Mouse (Mus musculus) CD4-positive, CD25-positive, alpha-beta regulatory T cell, adult 4 months (primary cell): ENCODE measurements around the gene Kirrel. TPM values are rescaled to one million over a fixed set of nuclear protein-coding genes. Genes with fewer than 3 reads are reported as not detected.
"Not testable (repeated sequence)": the region's sequence is repeated elsewhere in the genome, so short reads cannot be mapped to it uniquely, and the experiment has no call there.

ENCODE experiments used
- ATAC-seq: one replicate; pipeline ENCODE4 v1.8.0; 2017
- polyA plus RNA-seq, 2 experiments: library from polyadenylated mRNA; unstranded; fragments of 100-300 nt; shearing (Covaris generic); gene quantifications; one replicate each; pipeline ENCODE4 v1.2.1; 2017

Gene Kirrel
- polyA plus RNA-seq, 2 experiments from 2014 or later = not detected

DNA sequence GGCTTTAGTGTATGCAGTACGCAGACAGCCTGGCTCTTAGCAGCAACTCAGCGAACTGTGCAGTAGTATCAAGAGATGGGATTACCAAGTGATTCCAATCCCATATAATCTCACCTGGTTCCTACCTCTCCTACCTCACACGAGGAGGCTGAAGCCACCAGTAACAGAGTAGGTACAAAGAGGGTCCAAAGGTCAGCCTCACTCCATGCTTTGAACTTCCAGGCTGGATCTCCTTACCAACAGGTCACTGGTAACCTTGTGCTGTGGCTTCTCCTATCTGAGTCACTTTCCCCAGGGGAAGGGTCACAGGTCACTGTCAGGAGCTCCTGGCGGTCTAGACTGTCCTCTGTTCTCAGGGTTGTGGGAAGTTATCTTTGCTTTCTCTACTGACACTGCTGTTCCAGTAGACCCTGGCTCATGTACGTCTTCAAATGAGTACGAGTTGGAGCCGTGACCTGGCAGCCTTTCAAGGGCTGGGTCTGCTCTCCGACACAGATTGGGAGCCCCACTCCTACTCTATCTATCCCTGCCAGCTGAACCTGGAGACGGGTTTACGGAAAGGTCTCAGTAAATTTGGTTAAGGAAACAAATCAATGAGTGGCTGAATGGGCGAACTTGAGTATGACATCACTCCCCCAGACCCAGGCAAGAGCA, 42.7 kb downstream of the Kirrel start:
- ATAC-seq = no peak

DNA sequence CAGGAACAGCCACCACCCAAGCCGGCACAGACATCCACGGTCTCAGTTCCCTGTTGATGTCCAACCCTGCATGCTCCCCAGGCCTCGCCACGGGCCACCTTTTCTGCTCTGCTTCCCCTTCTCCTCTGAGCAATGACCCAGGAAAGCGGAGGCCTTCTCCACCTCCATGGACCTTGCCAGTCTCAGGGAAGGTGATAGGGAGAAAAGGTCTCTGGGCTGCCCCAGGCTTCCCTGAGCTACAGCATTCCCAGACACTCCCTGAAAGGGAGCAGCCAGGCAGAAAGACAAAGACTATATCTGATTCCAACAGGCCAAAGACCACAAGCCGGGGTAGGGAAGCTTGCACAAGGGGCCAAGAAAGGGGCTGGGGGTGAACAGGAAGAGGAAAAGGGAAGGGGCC, 43.6 kb downstream of the Kirrel start:
- no peak for ATAC-seq

- no peak for ATAC-seq
Observed at GRCm38 (mm10) chr3:87123795-87124194, 50.8 kb downstream of the Kirrel start.

DNA sequence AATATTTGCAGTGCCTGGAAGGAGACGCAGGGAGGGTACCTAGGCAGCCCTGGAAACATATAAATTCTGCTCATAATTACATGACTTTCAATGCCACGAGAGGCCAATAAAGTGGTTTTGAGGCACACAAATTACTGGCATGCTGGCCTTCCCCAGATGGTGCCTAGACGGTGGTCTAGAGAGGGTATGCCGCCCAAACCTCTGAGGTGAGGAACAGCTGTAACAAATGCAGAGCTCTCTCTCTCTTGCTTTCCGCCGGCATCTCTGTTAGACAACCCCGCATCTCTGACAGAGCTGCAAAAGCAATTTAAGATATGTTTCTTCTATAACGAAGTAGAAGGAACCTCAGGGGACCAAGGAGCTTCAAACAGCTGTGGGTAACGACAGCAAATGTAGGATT, 56.3 kb downstream of the Kirrel start:
- ATAC-seq = no peak

GRCm38 (mm10) chr3:87117632-87118031, 56.9 kb downstream of the Kirrel start:
- ATAC-seq = no peak

GRCm38 (mm10) chr3:87115726-87116540, 58.6 kb downstream of the Kirrel start:
- no peak for ATAC-seq

DNA sequence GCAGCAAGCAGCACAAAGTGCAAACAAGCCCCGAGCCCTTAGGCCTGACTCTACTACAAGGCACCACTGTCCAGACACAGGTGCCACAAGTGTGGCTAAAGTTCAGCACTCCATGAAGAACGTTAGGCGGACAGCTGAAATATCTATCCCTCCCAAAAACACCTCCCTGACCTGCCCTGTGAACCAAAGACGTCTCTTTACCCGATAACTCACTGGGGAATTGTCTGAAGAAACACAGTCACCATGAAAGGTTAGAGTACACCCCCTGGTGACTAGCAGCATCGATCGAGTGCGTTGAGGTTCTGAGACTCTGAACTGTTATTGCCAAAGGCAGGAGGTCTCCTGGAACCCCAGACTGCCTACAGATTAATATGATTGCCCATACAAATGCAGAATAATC, 59.3 kb downstream of the Kirrel start:
- no peak for ATAC-seq

GRCm38 (mm10) chr3:87114801-87115200, 59.7 kb downstream of the Kirrel start:
- no peak for ATAC-seq

DNA sequence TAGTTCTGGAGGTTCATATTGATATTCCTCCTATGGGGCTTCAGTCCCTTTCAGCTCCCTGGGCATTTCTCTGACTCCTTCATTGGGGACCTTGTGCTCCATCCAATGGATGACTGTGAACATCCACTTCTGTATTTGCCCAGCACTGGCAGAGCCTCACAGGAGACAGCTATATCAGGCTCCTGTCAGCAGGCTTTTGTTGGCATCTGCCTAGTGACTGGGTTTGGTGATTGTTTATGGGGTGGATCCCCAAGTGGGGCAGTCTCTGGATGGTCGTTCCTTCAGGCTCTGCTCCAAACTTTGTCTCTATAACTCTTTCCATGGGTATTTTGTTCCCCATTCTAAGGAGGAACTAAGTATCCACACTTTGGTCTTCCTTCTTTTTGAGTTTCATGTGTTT, 60.7 kb downstream of the Kirrel start:
- not testable (repeated sequence) for ATAC-seq

DNA sequence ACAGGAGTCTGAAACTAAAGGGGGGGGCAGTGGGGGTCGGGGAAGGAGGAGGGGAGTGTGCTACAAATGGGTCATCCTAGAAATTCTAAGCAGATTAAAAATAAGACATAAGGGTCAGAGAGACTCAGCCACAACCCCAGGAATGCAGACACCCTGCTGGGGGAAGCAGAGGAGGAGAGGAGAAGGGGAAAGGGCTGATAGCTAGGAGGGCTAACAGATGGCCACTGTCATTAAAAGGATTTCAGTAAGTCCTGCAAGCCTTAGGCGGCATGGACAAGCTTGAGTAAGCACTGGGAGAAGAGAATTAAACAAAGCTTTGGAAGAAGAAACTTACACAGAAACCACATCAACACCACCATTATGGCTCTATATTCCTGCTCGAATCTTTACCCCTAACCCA, 62.3 kb downstream of the Kirrel start:
- ATAC-seq = no peak

- no peak for ATAC-seq
Observed at GRCm38 (mm10) chr3:87104856-87105255, 69.7 kb downstream of the Kirrel start.

GRCm38 (mm10) chr3:87102346-87102745, 72.2 kb downstream of the Kirrel start:
- no peak for ATAC-seq

GRCm38 (mm10) chr3:87100911-87101310, 73.6 kb downstream of the Kirrel start:
- ATAC-seq = no peak

DNA sequence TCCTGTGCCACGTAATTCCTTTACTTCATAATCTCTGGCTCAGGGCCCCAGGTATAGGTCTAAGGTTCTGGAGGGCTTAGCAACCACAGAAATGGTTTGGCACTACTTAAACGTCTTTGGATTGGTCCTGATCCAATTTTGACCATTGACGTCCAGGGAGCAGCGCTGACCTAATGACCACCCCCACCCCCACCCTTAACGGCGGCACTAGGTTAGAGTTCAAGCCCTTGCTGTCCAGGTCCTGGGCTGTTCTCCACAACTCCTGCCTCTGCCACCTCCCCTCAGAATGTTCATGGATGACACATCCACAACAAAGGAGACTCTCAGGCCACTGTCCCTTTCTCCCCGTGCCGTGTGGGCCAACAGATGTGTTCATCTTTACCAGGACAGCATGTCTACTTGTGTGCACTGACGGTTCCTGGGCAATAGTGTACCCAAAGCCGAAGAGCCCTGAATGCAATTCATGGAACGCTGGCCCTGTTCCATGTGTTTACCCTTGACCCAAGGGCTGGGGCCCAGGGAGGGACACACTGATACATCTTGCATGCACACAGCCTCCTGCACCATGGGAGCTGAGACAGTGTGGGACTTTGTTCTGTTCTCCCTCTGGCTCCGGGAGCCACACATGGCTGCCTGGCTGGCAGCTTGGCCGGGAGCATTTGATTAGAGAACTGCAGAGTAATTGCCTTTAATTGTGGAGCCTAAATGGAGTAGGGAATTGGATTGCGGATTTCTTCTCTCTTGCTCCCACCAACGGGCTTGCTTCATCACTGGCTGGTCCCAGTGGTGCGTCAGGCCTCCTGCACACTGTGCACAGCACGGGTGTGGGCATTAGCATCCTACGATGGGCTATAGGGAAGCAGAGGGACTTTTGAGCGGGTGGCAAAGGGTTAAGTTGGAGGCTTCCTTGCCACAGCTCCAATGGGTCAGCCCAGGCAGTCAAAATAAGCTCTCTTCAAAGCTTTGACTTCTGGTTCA, 76.3 kb downstream of the Kirrel start:
- ATAC-seq = no peak

DNA sequence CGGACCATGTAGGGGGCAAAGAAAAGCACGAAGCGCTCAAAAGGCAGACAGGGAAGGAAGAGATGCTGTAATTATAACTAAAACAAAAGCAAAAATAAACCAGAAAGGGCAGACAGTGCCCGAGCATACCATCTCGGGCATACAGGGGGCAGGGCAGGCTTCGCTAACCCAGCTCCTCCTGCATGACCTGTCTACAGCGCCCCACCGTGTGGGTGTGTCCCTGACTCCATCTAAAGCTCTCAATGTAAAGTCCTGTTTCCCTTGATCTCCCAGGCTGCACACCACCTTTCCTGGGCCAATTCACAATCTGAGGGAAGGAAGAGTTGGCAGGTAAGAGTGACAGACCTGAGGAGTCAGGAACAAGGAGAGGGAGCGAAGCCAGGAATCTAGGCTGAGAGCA, 77.3 kb downstream of the Kirrel start:
- no peak for ATAC-seq

- ATAC-seq = no peak
Observed at GRCm38 (mm10) chr3:87093718-87094117, 80.8 kb downstream of the Kirrel start.

DNA sequence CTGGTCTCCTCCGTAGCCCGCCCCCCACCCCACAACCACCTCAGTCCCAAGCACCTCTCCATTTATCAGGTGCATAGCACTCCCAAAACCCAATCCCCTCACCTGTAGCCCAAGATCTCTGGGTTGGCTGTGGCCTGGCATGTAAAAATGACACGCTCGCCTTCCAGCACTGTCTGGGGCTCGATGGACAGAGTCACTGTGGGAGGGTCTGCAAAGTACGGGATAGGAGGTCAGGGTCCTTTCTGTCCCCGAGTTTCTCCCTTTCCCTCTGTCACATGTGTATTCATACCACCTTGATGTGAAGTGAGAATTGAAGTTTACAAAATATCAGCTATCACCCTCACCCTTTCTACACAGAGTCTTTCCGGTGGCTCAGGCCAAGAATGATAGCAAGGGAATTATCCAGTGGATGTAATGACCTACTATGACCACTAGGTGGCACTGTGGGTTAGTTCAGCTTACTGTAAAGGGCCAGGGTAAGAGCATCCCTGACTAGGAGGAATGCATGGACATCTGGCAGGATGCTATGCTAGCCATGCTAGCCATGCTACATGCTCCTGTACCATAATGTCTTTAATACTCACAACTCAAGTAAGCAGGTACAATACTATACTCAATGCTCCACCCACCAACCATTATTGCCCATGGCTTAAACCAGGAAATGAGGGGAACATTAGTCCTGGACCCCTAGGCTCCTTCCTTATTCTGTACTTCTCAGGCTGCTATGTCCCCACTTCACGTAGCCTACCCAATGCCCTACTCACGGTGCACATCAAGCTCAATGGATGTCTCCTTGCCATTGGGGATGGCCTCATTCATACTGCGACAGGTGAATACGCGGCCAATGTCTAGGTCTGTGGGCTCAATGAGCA, 84.6 kb downstream of the Kirrel start:
- no peak for ATAC-seq

DNA sequence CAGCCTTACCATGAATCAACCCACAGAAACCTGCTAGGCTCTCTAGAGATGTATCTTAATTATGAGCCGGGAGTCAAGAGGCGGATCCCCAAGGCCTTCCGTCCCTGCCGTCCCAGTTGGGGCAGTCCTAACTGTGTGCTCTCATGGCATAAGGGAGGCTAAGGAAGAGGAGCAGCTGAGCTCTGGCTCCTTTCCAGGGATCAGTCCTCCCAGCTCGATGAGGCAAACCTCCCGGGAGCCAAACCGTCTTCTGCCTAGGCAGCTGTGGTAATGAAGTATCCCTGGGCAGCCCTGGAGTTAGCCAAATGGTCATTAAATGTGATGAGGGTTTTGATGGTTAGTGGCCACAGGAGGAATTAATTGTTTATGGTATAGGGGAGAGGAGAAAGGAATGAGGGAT, 87.4 kb downstream of the Kirrel start:
- ATAC-seq = no peak

DNA sequence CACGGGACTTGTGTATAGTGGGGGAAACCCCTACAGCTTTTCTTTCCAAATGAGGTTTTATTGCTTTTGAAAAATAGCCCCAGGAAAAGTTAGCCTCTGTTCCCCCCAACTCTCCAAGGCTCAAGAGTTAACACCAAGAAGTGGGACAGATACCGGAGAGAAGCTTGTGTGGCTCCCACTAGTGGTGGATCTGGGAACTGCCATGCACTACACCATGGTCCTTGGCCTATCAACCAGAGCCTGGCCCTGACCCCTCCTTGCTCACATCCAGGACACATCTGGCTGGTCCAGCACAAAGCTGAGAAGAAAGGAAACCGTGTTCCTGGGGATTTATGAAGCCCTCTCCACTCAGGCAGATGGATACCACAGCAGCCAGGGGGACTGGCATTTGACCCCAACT, 92.3 kb downstream of the Kirrel start:
- no peak for ATAC-seq

- no peak for ATAC-seq
Observed at GRCm38 (mm10) chr3:87079751-87080150, 94.8 kb downstream of the Kirrel start.

DNA sequence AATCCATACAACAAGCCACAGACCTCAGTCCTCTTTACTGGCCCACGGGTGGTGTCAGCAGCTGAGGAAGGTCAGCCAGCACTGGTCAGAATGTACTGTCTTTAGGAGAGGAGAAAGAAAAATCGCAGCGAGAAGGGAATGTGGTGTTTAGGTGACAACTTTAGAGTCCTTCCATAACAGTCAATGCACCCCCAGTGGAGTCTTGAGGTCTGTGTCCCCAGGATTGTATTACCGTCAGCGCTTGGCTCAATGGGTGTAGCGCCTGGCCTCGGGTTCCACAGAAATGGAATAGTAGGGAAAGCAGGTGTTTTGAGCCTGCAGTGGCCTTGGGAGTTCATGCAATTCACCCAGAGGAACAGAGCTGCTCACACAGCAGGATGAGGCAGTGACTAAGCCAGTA, 95.2 kb downstream of the Kirrel start:
- ATAC-seq = no peak

DNA sequence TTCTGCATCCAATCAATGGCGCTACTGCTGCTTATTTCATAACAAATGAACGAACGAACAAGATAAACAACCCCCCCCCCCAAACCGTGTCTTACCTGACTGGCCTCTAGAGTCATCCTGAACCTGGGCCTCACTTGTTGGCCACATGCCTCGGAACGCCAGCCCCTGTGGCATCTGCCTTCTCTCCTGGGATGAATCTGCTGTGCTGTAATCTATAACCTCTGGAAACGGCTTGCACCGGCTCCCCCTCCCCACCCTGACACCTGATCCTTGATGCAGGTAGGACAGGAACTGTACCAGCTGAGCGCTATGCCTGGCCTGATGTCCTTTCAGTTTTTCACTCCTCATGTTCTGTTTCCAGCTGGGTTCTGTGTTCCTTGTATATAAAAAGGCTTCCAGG, 96.9 kb downstream of the Kirrel start:
- no peak for ATAC-seq
